Mouse (Mus musculus) cerebellum, adult 18-20 months (tissue): ENCODE measurements around the gene Psmg4.

ENCODE experiments used
- DNase-seq, 2 experiments: peaks; one replicate each; pipeline ENCODE4 v3.0.0; 2021

Gene Psmg4

DNA sequence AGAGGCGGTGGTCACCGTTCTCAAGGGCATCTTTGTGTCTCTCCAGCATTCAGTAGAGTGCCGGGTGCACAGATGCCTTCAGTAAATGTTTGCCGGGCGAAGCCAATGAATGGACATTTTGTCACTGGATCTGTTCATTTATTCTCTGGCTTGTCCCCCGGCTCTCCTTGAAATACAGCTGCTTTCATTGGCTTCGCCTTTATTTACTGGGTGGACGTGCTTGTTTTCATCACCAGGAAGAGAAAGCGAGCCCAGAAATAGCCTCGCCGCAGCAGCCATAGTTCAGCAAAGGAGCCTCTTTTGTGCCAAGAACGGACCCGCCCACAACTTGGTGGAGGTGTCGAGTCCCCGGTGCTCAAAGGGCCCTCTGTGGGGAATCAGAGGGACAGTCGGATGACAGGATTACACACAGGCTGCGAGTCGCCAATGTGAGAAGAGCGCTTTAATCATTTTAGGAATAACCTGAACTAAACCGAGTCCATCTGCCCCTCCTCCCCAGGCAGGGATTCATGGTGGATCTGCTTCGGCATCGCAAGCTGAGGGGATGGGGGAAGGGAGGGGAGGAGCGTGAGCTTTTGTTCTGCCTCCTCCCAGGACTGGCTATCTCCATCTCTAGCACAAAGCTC, 13.9 kb upstream of the Psmg4 start:
- DNase-seq = peak; percentile 62 to 65

DNA sequence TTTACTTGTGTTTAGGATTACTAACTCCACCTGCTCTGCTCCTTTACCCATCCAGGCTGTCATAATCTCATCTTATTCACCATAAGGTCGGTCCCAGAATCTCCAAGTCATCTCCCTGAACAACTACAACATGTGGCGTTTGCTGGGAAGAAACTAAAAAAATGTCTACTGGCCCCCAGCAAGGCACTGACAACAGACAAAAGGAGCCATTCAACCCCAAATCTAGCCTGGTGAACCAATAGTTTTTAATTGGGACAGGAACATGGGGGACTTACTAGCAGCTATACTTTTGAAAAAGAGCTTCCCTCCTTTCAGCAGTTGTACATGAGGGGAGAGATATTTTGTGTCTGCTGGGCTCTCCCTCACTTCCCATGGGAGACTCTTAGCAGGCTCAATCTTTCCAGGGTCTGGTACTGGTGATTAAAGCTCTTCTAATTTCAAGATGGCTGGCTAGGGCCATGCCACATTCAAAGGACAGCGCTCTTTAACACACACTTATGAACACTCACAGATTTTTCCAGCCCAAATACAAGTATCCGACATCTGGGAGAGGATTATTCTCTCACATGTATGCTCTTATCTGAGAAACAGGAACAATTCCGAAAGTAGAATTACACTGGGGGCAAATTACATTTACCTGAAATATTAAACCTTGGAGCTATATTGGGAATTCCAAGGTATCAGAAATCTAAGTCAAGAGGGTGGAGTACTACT, 13.1 kb upstream of the Psmg4 start:
- DNase-seq = no peak

DNA sequence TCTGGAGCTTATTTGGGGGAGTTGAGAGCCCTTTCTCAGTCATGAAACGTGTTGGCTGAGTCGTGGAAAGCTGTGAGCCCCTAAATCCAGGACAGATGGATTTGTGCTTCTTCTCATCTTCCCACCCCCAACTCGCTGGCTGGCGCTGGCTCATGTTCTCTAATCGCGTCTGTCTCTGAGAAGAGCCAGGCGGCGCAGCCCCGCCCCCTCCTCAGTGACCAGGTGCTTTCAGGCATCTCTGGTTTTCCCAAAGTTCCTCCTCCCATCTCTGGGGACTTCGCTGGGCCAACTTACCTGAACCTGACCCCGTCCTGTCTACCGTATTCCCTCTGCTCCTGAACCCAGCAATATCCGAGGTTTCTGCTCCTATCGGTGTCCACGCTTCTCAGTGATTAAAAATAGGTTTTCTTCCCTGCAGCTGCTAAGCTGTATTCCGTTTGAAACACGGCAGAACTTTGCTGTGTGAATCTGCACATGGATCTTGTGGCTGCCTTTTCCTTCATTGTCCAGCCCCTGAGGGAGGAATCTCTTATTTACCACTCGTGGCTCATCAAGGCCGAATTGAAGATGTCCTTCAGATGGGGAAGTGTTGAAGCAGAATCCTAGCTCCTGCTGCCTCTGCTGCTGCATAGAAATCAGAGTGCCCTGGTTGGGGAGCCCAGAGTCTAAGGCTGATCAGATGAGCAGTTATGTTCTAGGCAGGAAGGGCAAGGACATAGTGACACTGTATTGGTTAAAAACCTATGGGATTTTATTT, 12.3 kb upstream of the Psmg4 start:
- DNase-seq = no peak

DNA sequence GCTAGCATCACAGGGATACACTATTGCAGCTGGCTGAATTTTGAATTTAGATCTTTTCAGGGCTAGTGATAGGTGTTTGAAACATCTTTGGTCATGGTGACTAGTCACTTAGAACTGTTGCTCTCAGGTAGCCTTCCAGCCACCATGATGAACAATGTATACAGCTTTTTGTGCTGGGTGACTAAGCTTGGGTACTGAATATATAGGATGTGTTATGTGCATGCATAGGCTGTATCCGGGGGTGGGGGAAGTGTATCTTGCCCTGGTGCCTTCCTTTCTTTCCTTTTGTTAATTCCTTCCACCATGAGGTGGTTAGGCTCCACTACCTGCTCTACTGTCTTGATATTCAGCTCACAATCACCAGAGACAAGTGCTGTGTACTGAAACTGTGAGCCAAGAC, 11.3 kb upstream of the Psmg4 start:
- DNase-seq = no peak

DNA sequence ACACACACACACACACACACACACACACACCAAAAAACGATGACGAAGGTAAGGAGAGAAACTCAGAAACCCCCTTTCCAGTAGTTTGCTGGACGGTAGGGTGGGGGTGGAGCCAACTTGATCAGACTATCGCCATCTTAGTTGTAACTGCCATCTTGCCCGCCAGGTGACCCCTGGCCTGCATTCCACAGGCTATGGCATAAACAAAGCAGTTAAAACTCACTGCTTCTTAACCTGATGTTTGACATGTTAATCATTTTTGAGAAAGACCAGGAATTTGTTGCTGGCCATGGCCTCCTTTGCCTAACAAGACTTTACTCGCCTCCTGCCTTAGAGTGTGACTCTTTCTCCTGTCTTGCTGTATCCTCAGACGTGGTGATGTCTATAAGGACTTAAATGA, 10.1 kb upstream of the Psmg4 start:
- no peak for DNase-seq

DNA sequence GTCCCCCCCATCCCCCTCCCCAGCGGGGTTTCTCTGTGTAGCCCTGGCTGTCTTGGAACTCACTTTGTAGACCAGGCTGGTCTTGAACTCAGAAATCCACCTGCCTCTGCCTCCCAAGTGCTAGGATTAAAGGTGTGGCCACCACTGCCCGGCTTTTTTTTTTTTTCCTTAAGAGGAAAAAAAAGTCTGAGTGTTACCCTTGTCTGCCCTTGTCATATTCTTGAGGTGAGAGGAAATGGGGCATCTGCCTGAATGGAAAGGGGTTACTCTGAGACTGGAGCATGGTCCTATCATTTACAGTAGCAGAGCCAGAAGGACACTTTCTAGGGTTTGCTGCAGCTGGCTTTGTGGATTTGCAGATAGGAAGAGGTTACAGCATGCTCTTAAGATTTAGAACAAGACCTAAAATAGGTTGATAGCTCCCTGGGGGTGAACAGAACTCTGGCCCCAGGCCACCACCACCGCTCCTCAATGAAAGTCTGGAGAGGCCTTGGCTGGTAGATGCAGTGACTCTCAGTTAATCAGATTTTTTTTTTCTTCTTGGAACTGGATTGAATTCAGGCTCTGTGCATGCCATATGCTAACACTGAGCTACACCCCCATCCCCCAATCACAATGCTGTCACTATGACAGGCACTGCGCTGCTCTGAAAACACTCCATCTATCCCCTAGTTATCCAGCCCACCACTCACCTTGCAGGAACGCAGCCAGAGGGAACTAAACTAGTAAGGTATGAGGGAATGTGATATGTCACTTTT, 9.3 kb upstream of the Psmg4 start:
- peak; percentile 50 to 52 for DNase-seq

DNA sequence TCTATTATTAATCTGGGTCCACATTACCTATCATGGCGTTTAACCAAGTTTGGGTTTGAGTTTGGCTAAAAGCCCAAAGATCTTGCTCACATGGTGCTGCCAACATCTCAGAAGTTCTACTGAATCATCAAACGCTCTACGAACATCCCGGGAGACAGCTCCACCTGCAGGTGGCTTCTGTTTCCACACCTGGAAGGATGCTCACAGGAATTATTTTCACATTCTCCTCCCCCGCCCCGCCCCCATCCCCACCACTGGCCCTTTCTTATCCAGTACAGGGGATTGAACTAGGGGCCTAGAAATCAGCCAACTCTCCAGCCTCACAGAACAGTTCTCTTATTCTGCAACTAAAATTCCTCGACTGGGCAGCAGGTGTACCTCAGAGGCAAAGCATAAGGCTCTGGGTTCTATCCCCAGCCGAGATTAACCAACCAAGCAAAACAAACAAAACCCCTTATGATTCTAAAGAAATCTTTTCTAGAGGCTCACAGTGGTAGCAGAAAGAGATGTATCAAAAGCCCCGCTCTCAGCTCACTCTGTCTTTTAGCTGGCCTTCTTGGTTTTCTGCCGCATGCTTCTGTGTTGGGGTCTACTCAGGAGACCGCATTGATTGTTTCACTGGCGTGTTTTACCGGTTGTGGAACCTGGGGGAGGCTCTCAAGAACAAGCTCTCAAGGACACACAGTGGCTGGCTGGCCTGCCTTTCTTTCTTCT, 8.4 kb upstream of the Psmg4 start:
- DNase-seq = peak; percentile 60 to 72

DNA sequence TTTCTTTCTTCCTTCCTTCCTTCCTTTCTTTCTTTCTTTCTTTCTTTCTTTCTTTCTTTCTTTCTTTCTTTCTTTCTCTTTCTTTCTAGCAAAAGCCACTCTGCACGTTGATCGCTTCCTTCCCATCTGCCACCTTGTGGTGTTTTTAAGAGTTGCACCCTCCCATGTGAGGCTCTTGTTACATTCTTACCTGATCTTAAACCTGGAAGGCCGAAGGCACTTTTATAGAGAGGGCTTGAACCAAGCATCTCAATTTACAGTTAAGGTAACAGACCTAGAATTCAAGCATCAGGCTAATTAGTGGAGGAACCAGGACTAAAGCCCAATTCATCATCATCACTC, 7.9 kb upstream of the Psmg4 start:
- peak; percentile 76 to 77 for DNase-seq

DNA sequence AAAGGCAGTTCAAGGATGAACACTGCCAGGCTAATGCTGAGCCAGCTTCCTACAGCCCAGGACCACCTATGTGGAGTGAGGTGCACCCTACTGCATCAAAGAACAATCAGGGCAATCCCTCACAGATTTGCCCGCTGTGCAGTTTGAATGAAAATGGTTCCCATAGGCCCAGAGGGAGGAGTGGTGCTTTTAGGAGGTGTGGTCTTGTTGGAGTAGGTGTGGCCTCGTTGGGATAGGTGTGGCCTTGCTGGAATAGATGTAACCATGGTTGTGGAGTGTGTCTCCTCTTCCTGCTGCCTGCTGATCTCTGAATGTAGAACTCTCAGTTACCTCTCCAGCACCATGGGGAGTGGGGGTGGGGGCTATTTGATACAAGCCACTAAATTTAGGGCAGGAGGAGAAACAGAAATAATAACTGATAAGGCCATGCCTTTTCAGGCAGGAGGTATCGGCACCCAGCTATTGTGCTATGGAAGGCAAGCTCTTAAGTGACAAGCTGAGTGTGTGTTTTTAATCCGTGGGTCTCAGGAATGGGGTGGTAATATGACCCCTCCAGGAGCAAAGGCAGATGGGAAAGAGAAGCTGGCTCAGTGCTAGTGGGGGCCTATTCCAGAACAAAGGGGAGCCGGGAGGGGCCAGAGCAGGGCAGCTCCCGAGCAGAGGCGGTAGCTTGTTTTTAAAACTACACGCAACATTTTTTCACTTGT, 6.5 kb upstream of the Psmg4 start:
- DNase-seq = no peak

DNA sequence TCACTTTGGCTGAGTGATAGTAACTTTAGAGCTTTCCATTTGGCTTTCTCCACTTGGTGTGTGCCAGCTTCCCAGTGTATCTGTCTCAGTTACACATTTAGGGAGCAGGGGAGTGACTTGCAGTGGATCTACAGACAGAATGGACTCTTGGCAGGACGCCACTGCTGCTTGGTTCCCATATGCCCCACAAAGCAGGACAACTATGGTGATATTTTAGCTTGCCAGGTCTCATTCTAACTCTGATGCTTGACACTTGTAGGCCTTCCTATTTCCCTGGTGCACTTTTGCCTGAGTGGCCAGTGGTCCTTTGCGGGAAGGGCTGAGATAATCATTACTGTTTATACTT, 6.0 kb upstream of the Psmg4 start:
- peak; percentile 84 to 86 for DNase-seq

DNA sequence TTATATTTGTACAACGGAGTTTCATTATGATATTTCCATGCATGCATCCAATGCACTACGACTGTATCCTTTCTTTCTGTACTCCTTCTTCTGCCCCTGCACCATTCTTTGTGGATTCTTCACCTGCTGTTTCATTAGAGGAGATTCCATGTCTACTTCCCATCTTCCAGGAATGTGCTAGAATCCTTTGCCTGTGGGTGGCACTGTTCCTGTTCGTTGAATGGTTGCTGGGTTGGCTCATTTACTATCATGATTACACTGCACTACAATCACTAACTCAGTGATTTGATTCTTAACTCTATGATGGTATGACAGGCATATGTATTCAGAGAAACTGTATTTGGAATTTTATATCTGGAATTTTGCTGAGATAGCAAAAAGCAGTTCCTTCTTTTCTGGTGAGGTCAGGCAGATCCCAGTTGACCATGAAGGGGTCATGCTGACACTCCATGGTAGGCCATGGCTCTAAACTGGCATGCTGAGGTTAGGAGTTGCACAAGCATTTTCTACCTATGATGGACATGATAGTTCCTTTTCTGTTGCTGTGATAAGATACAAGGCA, 5.1 kb upstream of the Psmg4 start:
- no peak for DNase-seq

DNA sequence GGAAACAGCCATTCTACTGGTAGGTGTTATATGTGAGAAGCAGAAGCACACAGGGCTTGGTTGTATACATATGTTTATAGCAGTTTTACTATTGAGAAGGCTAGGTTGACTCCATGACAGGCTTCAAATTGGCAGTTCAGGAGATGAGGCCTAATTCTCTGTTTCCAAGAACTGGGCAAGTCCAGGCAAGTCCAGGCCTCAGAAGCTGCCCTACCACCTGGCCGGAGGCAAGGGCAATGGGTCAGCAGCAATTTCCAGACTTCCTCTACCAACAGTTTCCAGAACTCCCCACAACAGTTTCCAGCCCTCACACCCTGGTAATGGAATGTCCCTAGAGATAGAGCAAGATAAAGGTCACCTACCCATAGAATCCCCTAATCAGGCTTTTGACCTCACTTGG, 2.8 kb upstream of the Psmg4 start:
- no peak for DNase-seq

DNA sequence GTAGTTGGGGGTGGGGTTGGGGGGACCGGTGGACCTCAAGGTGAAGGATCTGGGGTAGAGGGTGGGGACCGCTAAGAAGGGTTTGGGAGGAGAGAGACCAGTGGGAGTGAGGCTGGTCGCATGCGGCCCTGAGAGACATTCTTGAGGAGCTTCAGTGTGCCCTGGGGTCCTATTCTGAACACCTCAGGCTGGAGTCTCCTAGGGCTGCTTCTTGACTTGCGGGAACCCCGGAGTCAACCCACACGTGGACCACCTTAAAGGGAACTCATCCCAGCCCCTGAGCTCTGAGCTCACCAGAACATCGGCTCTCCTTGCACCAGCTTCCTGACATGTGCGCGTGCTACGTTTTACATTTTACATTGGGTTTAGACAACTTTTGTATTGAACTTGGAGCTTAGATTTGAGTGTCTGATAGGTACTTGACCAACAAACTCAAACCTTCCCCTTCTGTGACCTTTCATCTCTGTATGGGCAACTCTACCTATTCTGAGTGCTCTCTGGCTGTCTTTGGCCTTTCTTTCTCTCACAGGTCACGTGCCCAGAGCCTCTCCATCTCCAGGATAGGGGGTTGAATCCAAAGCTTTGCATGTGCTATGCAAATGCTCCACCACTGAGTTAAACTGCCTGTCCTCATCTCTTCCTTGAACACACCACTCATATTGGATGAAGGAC, 676 bp downstream of the Psmg4 start:
- no peak for DNase-seq

DNA sequence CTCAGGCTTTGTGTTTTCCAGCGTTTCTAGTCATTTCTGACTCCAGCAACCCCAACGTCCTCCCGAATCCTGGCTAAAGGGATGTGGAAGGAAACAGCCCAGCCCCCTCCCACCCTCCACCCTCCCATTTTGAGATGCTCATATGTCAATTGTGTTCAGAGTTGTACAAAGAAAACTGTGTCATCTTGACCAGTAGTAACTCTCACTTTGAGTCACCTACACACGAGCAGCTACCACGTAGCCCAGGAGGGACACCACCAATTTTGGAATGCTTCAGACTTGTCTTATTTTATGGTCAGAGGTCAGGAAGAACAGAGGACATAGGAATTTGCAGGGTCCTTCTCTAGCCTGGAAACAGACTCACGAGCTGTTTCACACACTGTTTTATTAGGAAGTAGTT, 11.3 kb downstream of the Psmg4 start:
- no peak for DNase-seq

DNA sequence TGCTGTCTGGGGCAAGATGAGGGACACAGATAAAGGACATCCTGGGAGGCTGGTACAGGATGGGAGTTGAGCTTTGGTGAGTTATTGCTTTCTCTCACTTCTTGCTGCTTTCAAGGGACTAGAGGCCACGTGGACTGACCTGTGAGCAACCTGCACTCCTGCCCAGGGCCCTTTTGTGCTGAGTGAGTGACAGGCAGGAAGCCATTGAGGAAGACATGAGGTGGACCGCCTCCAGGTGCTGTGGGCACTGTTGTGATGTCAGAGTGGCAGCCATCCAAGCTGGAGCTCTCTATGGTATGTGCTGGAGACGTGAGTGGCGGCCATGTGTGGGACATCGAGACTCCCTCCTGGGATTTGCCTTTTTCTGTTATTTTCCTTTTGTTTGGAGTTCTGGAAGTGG, 18.9 kb downstream of the Psmg4 start:
- no peak for DNase-seq

DNA sequence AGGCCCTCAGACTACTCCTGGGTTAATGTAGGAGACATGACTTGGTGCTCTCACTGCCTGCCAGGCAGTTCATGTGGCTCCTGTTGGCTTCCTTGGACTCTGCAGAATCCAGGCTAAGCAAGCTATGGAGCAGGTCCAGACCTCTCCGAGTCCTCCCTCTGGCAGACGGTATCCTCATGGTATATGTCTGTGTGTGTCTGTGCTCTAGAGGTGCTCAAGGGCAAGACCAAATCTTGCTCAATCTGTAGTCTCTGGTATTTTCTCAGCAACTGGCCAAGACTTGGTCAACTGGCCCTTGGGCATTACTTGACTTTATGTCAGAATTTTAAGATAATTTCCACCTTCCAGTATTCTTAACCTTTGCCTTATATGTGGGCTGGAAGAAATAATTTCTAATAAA, 22.6 kb downstream of the Psmg4 start:
- DNase-seq = no peak

DNA sequence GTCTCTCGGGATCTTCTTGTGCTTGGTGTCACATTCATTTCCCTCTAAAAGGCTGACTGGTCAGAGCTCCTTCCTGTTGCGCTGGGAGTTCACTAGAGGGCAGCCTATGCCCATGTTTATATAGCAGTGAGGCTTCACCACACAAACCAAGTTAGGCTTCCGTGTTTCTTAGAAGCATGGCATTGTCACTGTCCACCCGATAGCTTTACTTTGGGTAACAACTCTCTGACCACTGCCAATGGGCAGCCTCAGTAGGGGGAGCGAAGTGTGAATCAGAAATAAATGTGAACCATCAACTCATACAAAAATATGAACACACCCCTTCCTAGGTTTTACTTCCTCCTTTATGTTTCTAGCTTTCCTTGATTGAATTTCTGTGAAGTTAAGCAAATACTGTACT, 24.8 kb downstream of the Psmg4 start:
- peak; percentile 72 to 81 for DNase-seq

DNA sequence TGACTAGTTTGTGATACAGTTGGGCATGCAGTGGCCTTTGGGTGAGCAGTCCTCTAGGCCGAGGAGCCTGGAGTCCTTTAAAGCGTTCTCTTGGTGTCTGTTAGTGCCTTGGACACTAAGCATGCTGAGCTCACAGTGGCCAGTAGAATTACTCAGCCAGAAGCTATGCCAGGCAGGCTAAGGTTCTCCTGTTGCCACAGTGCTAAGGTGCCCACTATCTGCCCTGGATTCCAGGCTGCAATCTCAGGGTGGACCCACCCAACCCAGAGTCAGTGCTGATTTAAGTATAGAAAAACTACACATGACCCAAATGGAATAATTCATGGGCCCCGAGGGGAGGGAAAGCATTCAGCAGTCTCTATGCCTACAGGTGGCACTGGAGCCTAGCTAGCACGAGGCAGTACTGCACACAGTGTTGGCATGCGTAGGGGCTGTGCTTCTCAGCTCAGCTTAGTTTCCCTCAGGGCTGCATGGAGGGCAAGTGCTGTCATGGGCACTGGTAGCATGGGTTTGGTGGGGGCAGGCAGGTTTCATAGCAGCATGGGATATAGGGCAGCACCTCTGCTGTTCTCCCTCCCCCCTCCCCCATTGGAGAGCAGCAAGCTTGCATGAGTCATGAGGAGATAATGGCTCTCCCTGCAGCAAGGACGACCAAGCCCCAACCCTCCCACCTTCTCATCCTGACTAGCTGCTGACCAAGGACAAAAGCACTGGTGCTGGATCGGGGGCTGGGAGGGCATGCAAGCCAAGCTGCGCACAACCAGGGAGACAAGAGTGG, 29.8 kb downstream of the Psmg4 start:
- DNase-seq = no peak

DNA sequence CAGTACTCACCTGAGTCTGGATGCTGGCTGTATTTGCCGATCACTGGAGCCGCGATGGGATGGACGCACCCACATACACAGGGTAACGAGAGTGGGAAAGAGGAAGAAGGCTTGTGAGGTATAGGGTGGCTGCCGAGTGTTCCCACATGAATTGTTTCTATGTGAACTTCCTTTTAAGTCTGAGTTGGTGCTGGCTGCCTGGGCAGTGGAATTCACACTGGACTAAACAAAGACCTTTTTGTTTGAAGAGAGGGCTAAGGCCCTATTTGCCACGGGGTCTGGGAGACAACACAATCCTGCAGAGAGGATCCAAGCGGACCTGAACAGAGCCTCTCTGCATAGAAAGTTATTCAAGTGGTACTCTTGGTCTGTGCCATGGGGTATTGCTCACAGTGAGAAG, 30.6 kb downstream of the Psmg4 start:
- no peak for DNase-seq

DNA sequence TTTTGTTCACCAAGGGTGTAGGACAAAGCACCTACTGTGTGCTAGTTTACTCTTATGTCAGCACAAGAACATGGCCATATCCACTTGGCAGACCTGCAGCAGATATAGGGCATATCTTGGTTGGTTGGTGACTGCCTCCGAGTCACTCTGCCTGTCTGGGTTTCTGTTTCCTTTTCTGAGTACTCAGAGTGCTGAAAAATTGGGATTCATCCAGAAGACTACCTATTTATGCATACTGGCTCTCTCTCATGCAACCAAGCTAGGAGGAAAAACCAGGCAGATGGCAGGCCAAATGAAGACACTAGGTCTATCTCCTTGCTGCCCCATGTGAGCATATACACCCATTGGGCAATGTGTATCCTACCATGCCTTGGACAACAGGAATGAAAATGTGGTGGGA, 32.9 kb downstream of the Psmg4 start:
- DNase-seq = no peak

DNA sequence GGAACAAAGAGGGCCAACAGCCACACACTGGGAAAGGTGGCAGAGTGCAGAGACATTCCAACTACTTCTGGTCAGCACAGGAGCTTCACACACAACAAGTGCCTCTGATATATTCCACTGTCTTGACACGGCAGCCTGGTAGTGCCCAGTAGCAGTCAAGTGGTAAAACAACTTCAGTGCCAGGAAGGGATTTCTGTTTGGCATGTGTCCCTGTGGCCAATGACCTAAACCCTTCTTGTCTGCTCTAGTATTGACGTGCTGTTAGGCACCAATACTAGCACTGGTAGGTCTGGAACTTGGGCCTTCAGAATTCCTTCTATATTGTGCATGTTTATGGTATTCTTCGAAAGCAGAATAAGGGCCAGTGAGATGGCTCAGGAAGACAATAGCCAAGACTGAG, 42.5 kb downstream of the Psmg4 start:
- no peak for DNase-seq
